Mouse (Mus musculus) forelimb bud, embryonic 11.5 days (tissue): ENCODE data around the gene Nab2.

ENCODE experiments used
- DNase-seq: peaks from one replicate; pipeline ENCODE4 v3.0.0-alpha.2; 2012; ENCODE audit warnings: low read depth, low spot score

Gene Nab2

GRCm38 (mm10) chr10:127668093-127669050, at the start of gene Nab2:
Gene Nab2 (minus strand): TSS chr10:127668568.
- peak; percentile 62 for DNase-seq

- DNase-seq, result peak; percentile 64
Measured at GRCm38 (mm10) chr10:127712736-127713135, 44.4 kb upstream of the Nab2 start.

- DNase-seq, result no peak
Measured at GRCm38 (mm10) chr10:127710331-127710730, 42.0 kb upstream of the Nab2 start.

GRCm38 (mm10) chr10:127708850-127709370, 40.5 kb upstream of the Nab2 start:
- DNase-seq, result no peak

DNA sequence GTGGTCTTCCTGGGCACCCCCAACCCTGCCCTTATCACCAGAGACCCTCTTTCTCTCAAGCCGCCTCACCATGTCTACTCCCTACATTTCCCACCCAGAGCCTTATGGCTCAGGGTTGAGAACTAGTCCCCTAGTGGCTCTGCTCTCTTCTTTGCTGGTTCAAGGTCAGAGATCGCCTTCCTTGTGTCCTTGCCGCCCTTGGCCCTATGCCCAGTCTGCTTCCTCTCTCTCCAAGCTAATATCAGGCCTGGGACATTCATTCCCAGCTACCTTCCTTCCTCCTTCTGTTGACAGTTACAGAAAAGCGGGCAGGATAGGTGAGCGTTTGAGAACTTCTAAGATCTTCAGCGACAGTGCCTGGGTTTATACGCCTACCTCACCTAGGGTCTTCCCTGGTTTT, 39.4 kb upstream of the Nab2 start:
- no peak for DNase-seq

GRCm38 (mm10) chr10:127705783-127706182, 37.4 kb upstream of the Nab2 start:
- DNase-seq, result no peak

DNA sequence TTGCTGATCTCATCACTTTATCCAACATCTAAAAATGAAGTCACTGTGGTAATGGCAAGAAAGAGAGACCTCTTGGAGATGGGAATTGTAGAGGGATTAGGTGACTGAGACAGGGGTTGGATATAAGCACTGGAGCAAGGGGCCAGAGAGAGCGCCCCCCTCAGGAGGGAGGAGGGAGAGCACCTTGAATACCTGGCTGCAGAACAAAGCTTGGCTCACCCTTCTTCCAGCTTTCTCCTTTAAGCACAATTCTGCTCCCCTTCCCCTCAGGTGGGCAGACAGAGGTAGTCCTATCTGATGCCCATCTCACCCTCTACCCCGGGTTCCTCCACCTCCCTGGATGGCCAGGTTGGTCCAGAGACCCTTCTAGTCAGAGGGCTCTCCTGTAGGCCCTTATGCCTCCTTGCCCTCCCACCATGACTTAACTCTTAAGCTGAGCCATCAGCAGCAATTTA, 36.4 kb upstream of the Nab2 start, which contains the start of gene Myo1a:
Gene Myo1a, plus strand, starts transcription at position 405 of the 455 bp plus-strand sequence.
- no peak for DNase-seq

- DNase-seq, result no peak
Measured at GRCm38 (mm10) chr10:127704293-127704692, 35.9 kb upstream of the Nab2 start.

DNA sequence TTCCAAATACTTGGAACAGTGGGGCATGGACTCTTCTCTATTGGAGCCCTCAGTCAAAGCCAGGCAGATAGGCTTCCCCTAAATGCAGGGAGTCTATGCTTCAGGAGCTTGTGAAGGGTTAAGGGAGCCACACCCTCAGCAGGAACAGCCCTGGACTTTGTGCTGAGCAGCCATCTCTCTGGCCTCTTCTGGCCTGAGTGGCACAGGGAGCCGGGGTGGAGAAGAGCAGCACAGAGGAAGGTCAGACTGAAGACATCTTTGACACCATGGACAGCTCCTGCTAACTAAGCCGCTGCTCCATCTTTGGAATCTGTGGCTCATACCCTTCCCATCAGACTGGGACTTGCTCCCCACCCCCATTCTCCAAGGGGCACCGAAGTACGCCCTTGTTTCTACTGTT, 34.9 kb upstream of the Nab2 start:
- no peak for DNase-seq

GRCm38 (mm10) chr10:127698966-127699365, 30.6 kb upstream of the Nab2 start:
- DNase-seq, result no peak

DNA sequence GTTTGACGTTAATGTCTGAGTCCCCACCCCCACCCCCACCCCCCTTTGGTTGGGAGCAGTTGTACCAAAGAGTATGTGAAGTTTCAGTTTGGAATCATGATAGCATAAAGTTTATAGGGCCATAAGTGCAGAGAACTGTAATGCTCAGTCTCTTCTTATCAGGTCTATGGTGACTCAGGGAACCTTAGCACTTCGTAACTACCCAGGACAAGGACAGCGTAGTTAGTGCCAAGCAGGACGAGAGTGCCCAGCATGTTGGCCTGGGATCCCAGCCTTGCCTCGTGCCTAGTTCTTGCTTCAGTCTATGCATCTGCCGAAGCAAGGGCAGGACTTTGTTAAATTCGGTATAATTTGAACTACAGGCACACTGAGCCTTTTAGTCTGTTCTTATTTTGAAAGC, 27.4 kb upstream of the Nab2 start:
- DNase-seq, result no peak

GRCm38 (mm10) chr10:127694636-127695035, 26.3 kb upstream of the Nab2 start:
- DNase-seq, result no peak

DNA sequence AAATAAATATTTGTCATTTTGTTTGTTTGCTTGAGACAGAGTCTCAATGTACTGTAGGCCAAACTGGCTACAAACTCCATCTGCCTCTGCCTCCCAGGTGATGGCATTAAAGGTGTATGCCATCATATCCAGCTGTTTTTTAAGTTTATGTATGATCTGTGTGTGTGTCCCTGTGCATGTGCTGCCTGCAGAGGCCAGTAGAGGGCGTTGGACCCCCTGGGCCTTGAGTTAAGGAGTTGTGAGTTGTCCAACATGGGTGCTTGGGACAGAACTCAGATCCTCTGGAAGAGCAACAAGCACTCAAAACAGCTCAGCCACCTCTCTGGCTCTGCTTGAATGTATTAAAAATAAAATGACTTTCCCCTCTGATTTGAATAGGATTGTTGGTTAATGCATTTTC, 22.7 kb upstream of the Nab2 start:
- DNase-seq, result no peak

DNA sequence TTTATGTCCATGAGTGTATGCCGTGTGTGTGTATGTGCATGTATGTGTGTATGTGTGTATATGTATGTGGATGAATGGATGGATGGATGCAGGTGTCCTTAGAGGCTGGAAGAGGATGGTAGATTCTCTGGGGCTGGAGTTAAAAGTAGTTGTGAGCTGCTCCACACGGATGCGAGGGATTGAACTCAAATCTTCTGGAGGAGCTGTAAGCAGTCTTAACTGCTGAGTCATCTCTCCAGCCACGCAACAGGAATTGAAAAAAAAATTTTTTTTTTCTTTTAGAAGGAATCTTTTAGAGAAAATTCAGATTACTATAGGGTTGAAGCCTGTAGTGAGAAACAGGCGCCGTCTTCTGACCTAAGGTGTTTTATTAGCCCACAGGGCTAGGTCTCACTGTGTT, 14.5 kb upstream of the Nab2 start:
- no peak for DNase-seq

DNA sequence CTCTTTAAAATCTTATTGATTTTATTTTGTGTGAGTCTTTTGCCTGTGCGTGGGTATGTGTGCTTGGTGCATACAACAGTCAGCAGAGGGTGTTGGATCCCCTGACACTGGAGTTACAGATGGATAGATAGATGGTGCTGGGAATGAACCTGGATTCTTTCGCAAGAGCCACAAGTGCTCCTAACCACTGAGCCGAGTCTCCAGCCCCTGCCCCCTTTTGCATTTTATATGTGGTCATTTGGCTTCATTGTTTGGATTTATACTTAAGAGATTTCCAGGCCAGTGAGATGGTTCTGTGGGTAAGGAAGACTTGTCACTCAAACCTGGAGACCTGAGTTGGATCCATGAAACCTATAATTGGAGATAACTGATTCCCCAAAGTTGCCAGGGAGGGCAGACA, 11.5 kb upstream of the Nab2 start:
- no peak for DNase-seq

DNA sequence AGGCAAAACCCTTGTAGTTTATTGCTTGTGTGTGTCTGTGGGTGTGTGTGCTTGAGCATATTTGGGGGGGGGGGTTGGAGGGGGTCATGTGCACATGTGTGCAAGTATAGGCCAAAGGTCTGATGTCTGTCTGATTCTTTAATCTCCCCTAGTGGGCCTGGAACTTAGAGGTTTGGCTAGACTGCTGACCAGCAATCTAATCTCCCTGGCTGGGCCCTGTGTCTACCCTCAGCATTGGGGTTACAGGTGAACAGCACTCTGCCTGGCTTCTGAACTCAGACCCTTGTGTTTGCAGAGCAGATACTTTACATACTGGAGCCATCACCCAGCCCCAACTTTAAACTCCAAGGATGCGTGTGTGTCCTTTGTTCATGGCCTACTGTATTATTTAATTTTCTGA, 10.8 kb upstream of the Nab2 start:
- no peak for DNase-seq

DNA sequence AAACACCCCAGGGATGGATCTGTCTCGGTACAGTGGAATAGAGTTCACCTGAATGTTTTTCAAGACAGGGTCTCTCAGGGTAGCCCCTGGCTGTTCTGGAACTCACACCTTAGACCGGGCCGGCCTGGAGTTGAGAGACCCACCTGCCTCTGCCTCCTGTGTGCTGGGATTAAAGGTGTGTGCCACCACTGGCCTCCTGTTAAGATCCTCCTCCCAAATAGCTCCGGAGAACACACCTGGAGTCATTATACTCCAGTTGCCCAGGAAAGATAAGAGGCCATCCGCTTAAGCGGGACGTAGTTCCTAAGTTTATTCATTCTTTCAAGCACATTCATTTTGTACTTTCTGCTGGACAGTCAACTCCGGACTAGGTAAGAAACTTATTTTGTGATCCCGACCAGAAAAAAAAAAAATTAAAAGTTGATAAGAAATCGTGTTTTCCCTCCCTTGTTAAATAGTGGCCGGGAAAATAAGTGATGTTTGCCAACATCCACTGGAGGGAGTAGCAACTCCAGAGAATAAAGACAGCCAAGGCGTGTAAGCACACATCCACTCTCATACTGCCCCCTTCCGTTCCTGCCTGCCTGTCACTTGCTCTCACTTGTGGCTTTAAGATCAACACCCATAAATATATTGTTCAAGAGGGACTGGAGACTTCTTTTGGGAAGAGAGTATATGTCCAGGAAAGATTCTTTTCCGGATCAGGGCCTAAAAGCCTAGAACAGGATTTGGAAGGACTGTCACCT, 9.4 kb upstream of the Nab2 start:
- DNase-seq, result peak; percentile 71

DNA sequence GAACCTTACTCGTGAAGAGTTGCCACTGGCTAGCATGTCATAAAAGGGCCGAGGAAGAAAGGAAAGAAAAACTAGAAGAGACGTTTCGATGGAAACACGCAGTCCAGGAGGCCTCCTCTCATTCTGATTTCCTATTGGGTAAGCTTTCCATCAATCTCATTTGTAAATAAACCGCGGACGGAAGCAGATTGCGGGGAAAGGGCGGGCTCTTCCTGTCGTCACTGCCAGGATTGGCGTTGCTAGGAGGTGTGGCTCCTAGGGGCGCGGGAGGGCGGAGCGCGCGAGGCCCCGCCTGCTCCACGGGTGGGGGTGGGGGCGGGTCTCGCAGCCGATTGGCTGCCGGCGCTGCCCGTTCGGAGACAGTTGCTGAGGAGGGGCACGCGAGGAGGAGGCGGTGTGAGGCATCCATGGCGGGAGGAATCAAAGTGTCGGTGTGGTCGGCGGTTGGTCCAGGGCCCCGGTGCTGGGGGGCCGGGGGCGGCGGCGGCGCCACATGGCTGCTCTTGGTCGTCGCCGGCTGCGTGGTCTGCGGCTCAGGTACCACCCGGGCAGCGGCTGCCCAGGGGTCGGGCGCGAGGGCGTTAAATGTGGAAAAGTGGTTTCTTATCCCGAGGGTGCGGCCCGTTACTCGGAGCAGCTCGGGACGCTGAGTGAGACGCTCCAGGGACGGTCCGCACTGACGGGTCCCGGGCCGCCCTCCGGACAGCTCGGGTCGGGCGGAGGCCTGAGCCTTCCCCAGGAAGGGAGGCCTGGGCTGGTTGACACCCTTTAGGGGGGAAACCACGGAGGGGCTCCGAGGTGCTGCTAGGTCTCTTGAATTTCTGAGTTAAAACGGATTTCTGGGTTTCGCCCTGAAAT, 8.6 kb upstream of the Nab2 start:
- peak; percentile 98 for DNase-seq

DNA sequence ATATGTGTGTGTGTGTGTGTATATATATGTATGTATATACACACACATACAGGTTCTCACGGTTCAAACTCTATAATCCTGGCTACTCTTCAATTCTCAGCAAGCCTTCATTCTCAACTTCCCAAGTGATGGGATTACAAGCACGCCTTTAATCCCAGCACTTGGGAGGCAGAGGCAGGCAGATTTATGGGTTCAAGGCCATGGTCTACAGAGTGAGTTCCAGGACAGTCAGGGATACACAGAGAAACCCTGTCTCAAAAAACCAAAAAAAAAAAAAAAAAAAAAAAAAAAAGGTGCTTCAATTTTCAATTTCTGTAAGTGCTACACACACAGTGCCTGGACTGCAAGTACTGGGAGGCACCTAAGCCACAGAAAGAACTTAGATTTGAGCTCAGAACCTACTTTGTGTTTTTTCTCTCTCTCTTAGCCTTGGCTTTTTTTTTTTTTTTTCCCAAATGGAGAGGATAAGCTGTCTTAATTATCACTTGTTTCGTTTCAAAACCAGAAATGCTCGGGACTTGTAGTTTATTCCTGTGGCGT, 7.6 kb upstream of the Nab2 start:
- DNase-seq, result no peak

DNA sequence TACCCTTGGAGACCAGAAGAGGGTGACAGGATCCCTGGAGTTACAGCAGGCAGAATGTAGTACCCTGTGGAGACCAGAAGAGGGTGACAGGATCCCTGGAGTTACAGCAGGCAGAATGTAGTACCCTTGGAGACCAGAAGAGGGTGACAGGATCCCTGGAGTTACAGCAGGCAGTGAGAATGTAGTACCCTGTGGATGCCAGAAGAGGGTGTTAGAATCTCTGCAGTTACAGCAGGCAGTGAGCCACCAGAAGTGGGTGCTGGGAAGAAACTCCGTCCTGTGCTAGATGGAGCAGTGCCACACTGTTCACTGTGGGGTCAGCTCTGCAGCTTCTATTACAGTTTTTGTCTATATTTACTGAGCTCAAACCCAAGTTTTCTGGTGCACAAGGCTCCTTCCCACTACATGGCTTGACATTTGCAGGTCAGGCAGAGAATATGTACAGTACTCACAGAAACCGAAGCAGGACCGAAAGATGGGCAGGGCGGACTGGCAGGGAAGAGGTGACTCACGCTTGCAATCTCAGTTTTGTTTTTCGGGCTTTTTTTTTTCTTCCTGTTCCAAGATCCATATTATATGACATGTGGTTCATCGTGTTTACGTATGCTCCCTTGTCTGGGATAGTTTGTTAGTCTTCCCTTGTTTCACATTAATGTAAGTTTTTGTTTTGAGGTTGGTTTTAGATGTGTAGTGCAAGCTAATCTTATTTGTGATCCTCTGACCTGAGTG, 6.6 kb upstream of the Nab2 start:
- DNase-seq, result peak; percentile 83
